Mouse (Mus musculus) inflammation-experienced regulatory T-cells, adult 6 months (primary cell): Measurements from ENCODE around the gene Lrba. TPM values are rescaled to one million over a fixed set of nuclear protein-coding genes. Genes with fewer than 3 reads are reported as not detected.

Source experiments
- ATAC-seq: one replicate; pipeline ENCODE4 v1.8.0; 2017
- polyA plus RNA-seq, 3 experiments: library from polyadenylated mRNA; unstranded; fragments of 100-300 nt; shearing (Covaris generic); gene quantifications; one replicate each; pipeline ENCODE4 v1.2.1; 2017

Gene Lrba
- polyA plus RNA-seq, 3 experiments from 2014 or later = 11.6 to 16.3 (median 12.3) TPM

GRCm38 (mm10) chr3:86522880-86523505 is 298.5 kb downstream of the Lrba start:
- ATAC-seq = no peak

GRCm38 (mm10) chr3:86531531-86532269 is 307.2 kb downstream of the Lrba start:
- ATAC-seq = no peak

- no peak for ATAC-seq
These were observed 312.3 kb downstream of the Lrba start for GRCm38 (mm10) chr3:86536751-86537150.

- ATAC-seq = no peak
These were observed 314.4 kb downstream of the Lrba start for GRCm38 (mm10) chr3:86538645-86539554.

GRCm38 (mm10) chr3:86539555-86540168 is 315.2 kb downstream of the Lrba start:
- ATAC-seq = no peak

GRCm38 (mm10) chr3:86541074-86541614 is 316.7 kb downstream of the Lrba start:
- ATAC-seq = no peak

- no peak for ATAC-seq
These were observed 317.4 kb downstream of the Lrba start for GRCm38 (mm10) chr3:86541863-86542397.

GRCm38 (mm10) chr3:86544785-86545184 is 320.3 kb downstream of the Lrba start:
- no peak for ATAC-seq

GRCm38 (mm10) chr3:86545945-86546344 is 321.5 kb downstream of the Lrba start:
- no peak for ATAC-seq

- peak; percentile 61 for ATAC-seq
These were observed 322.2 kb downstream of the Lrba start for GRCm38 (mm10) chr3:86546471-86547250.

GRCm38 (mm10) chr3:86547251-86547791 is 322.8 kb downstream of the Lrba start:
- ATAC-seq = peak; percentile 54

GRCm38 (mm10) chr3:86548091-86549015 is 323.9 kb downstream of the Lrba start, which contains the start of gene Mab21l2:
Gene Mab21l2 (minus strand): TSS chr3:86548629.
- ATAC-seq = no peak

GRCm38 (mm10) chr3:86550301-86551010 is 326.0 kb downstream of the Lrba start:
- ATAC-seq = no peak

GRCm38 (mm10) chr3:86551011-86551728 is 326.7 kb downstream of the Lrba start:
- no peak for ATAC-seq

- ATAC-seq = no peak
These were observed 327.7 kb downstream of the Lrba start for GRCm38 (mm10) chr3:86552170-86552569.

GRCm38 (mm10) chr3:86558976-86559375 is 334.5 kb downstream of the Lrba start:
- no peak for ATAC-seq

- no peak for ATAC-seq
These were observed 335.2 kb downstream of the Lrba start for GRCm38 (mm10) chr3:86559635-86560034.

GRCm38 (mm10) chr3:86560281-86561022 is 336.0 kb downstream of the Lrba start:
- no peak for ATAC-seq
